Mouse (Mus musculus) liver, embryonic 11.5 days (tissue): ENCODE measurements around the gene Vps45. TPM values are rescaled to one million over a fixed set of nuclear protein-coding genes. Genes with fewer than 3 reads are reported as not detected.
"Not testable (repeated sequence)": the region's sequence is repeated elsewhere in the genome, so short reads cannot be mapped to it uniquely, and the experiment has no call there.

Experiments
- ATAC-seq: fragments of 200-750 bp; cut with Nextera tagmentation; replicated peaks from 2 replicates; pipeline ENCODE4 v1.8.0; 2017; ENCODE audit warnings: moderate number of reproducible peaks, mild to moderate bottlenecking, moderate TSS enrichment, moderate library complexity; ENCODE audit not compliant: low FRiP score
- DNase-seq: peaks from one replicate; pipeline ENCODE4 v3.0.0-alpha.2; 2017; ENCODE audit warnings: low spot score
- H3K27ac ChIP-seq: fragments of 300-500 bp; sonication (generic); 2 replicates; pipeline ENCODE4 v1.5.1; 2014; ENCODE audit warnings: mild to moderate bottlenecking, low read depth, low read length, control low read depth
- H3K27me3 ChIP-seq: fragments of 300-500 bp; sonication (generic); replicated peaks from 2 replicates; pipeline ENCODE4 v1.6.1; 2014; ENCODE audit warnings: low read length, mixed read lengths; ENCODE audit not compliant: control insufficient read depth, insufficient read depth
- H3K36me3 ChIP-seq: fragments of 300-500 bp; sonication (generic); 2 replicates; pipeline ENCODE4 v1.6.1; 2014; ENCODE audit warnings: mild to moderate bottlenecking, low read length, moderate library complexity, mixed read lengths; ENCODE audit not compliant: control insufficient read depth, insufficient read depth
- H3K4me1 ChIP-seq: fragments of 300-500 bp; sonication (generic); replicated peaks from 2 replicates; pipeline ENCODE4 v1.6.1; 2014; ENCODE audit warnings: low read length, mixed read lengths; ENCODE audit not compliant: control insufficient read depth, insufficient read depth
- H3K4me2 ChIP-seq: fragments of 300-500 bp; sonication (generic); 2 replicates; pipeline ENCODE4 v1.6.1; 2014; ENCODE audit warnings: mild to moderate bottlenecking, control low read depth, moderate library complexity
- H3K4me3 ChIP-seq: fragments of 300-500 bp; sonication (generic); 2 replicates; pipeline ENCODE4 v1.5.1; 2014; ENCODE audit warnings: low read depth, low read length, control low read depth
- H3K9ac ChIP-seq: fragments of 300-500 bp; sonication (generic); 2 replicates; pipeline ENCODE4 v1.6.1; 2014; ENCODE audit warnings: low read depth, low read length, control low read depth
- H3K9me3 ChIP-seq: fragments of 300-500 bp; sonication (generic); 2 replicates; pipeline ENCODE4 v1.6.1; 2016; ENCODE audit warnings: low read length, inconsistent platforms, mixed read lengths; ENCODE audit not compliant: control insufficient read depth
- WGBS: fragments of 180-500 bp; shearing (Covaris S2); extraction: QIAGEN DNeasy Blood & Tissue Kit; methylation state at CpG from one replicate; pipeline ENCODE4 v1.1.7; 2014; 5-methylcytosine and 5-hydroxymethylcytosine counted together
- polyA plus RNA-seq: library from polyadenylated mRNA; unstranded; fragments of >200 nt; fragmentation: Nextera tagmentation; extraction: Ambion mirVana; gene quantifications from 2 replicates; pipeline ENCODE4 v1.2.1, GENCODE M21; 2014

Vps45 gene
- polyA plus RNA-seq, 1 experiment from 2014 or later = 18.5 TPM

GRCm38 (mm10) chr3:95959082-95959481, 99.2 kb downstream of the Vps45 start:
- H3K9me3 ChIP-seq = no peaks in the 10 kb centered on the region
- H3K4me1 ChIP-seq = 0 out of 2 replicates have a peak, but pooled peaks cover 2% of the 10 kb centered on the region
- no peak overlapping the region for H3K27ac ChIP-seq
- no peaks in the 10 kb centered on the region for H3K27me3 ChIP-seq
- H3K36me3 ChIP-seq = no peaks in the 10 kb centered on the region
- WGBS = 70% methylated on average over 5 of the region's 5 CpGs
- no peak overlapping the region for H3K4me3 ChIP-seq
- no peak overlapping the region for H3K9ac ChIP-seq
- DNase-seq (no peak), ATAC-seq (no peak)
- no peak overlapping the region for H3K4me2 ChIP-seq

- no peak overlapping the region for H3K9ac ChIP-seq
- H3K4me2 ChIP-seq = no peak overlapping the region
- DNase-seq (no peak), ATAC-seq (no peak)
- no peak overlapping the region for H3K4me3 ChIP-seq
- 0 out of 2 replicates have a peak, but pooled peaks cover 2% of the 10 kb centered on the region for H3K4me1 ChIP-seq
- no peaks in the 10 kb centered on the region for H3K9me3 ChIP-seq
- no peaks in the 10 kb centered on the region for H3K27me3 ChIP-seq
- H3K27ac ChIP-seq = no peak overlapping the region
- no peaks in the 10 kb centered on the region for H3K36me3 ChIP-seq
- 60% methylated on average over 8 of the region's 8 CpGs for WGBS
These were observed 100.7 kb downstream of the Vps45 start for GRCm38 (mm10) chr3:95957359-95958148.

DNA sequence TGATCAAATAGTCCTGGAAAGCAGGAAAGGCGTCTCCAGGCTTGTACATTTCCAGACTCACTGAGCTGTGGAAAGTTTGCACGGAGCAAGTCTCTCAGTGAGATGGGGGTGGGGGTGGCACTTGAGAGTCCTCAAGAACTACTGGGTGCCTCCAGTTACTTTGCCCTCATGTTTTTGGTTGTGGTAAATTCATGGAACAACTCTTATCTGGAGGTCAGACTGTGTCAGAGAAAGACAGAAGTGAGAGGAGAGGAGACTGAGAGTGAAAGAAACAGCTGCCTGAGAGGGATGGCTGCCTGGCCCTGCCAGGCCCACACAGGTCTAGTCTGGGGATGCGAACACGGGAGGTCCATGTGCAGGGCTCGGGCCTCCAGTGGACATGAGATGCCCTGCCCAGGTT, 102.9 kb downstream of the Vps45 start:
- H3K27ac ChIP-seq = no peak overlapping the region
- H3K36me3 ChIP-seq = no peaks in the 10 kb centered on the region
- no peaks in the 10 kb centered on the region for H3K9me3 ChIP-seq
- 88% methylated on average over 5 of the region's 5 CpGs for WGBS
- peaks cover 8% of the 10 kb centered on the region for H3K4me1 ChIP-seq
- no peak overlapping the region for H3K4me3 ChIP-seq
- DNase-seq (no peak), ATAC-seq (no peak)
- H3K27me3 ChIP-seq = no peaks in the 10 kb centered on the region
- H3K9ac ChIP-seq = no peak overlapping the region
- no peak overlapping the region for H3K4me2 ChIP-seq

DNA sequence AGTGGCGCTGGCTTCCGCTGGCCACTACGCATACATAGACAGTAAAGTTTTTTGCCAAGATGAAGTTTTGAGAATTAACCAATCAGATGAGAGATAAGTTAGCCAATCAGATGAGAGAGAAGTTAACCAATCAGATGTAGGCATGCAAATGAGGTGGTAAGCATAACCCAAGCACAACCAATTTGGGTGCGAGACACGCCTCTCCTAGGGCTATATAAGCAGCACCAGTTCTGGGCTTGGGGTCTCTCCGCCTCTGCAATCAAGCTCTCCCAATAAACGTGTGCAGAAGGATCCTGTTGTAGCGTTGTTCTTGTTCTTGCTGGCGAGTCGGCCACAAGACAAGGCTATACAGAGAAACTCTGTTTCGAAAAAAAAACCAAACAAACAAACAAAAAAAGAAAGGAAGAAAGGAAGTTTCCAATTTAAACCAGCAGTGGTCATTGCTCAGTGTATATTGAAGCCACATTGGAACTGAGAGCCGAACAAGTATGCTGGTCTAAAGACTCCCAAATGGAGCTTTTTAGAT, 103.6 kb downstream of the Vps45 start:
- not testable (repeated sequence) for H3K27me3 ChIP-seq, H3K9me3 ChIP-seq, H3K4me3 ChIP-seq, ATAC-seq, H3K36me3 ChIP-seq, DNase-seq, H3K9ac ChIP-seq, H3K4me2 ChIP-seq, H3K27ac ChIP-seq, H3K4me1 ChIP-seq
- 88% methylated on average over 12 of the region's 12 CpGs for WGBS

DNA sequence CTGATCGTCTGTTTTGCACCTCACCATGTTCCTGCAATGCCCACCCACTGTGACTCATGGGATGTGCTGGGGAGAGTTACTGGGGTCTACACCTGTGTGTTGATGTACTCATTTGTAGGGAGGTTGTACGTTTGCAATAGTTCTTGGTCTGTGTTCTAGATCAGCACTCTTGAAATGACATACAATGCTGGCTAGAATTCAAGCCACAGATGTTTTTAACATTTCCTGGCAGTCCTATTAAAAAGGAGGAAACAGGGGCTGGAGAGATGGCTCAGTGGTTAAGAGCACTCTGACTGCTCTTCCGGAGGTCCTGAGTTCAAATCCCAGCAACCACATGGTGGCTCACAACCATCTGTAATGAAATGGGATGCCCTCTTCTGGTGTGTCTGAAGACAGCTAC, 104.7 kb downstream of the Vps45 start:
- Histone ChIP-seq H3K4me2 (no peak overlapping the region; the same call in 1 of the 2 replicates), H3K9me3 (no peaks in the 10 kb centered on the region), H3K9ac (no peak overlapping the region), H3K4me3 (no peak overlapping the region), H3K4me1 (peaks cover 8% of the 10 kb centered on the region), H3K27me3 (no peaks in the 10 kb centered on the region), H3K36me3 (no peaks in the 10 kb centered on the region; the same call in 1 of the 2 replicates), H3K27ac (no peak overlapping the region)
- ATAC-seq (no peak), DNase-seq (no peak)
- 80% methylated on average over 3 of the region's 3 CpGs for WGBS

GRCm38 (mm10) chr3:95953023-95953422, 105.2 kb downstream of the Vps45 start:
- Histone ChIP-seq H3K36me3 (no peaks in the 10 kb centered on the region; the same call in 1 of the 2 replicates), H3K27me3 (no peaks in the 10 kb centered on the region), H3K9ac (no peak overlapping the region), H3K4me1 (peaks cover 8% of the 10 kb centered on the region), H3K4me2 (no peak overlapping the region; the same call in 1 of the 2 replicates), H3K4me3 (no peak overlapping the region), H3K27ac (no peak overlapping the region), H3K9me3 (no peaks in the 10 kb centered on the region)
- DNase-seq = no peak
- ATAC-seq = no peak

- not testable (repeated sequence) for DNase-seq, H3K36me3 ChIP-seq, H3K9me3 ChIP-seq, ATAC-seq, H3K27me3 ChIP-seq, H3K4me1 ChIP-seq
- Histone ChIP-seq H3K4me2 (peak overlapping the region; percentile 69), H3K27ac (peak overlapping the region; percentile 96), H3K9ac (peak overlapping the region; percentile 82), H3K4me3 (peak overlapping the region; percentile 64)
- WGBS = 63% methylated on average over 12 of the region's 12 CpGs
These were observed 106.7 kb downstream of the Vps45 start for GRCm38 (mm10) chr3:95951566-95951965.

- peak overlapping the region; percentile 82 for H3K9ac ChIP-seq
- peak; percentile 93 for ATAC-seq
- H3K9me3 ChIP-seq = no peaks in the 10 kb centered on the region
- H3K27me3 ChIP-seq = no peaks in the 10 kb centered on the region
- H3K4me1 ChIP-seq = peaks cover 8% of the 10 kb centered on the region
- peaks cover 4% of the 10 kb centered on the region for H3K36me3 ChIP-seq
- H3K27ac ChIP-seq = peak overlapping the region; percentile 96
- peak overlapping the region; percentile 64 for H3K4me3 ChIP-seq
- WGBS = 1% methylated on average over 49 of the region's 49 CpGs
- H3K4me2 ChIP-seq = peak overlapping the region; percentile 69
- DNase-seq = peak; percentile 94
These were observed 107.3 kb downstream of the Vps45 start for GRCm38 (mm10) chr3:95950763-95951551.
